Mouse (Mus musculus) neural tube, embryonic 15.5 days (tissue): ENCODE measurements around the gene Snip1. TPM values are rescaled to one million over a fixed set of nuclear protein-coding genes. Genes with fewer than 3 reads are reported as not detected.

ENCODE experiments used
- ATAC-seq: fragments of 200-750 bp; cut with Nextera tagmentation; 2 replicates; pipeline ENCODE4 v1.8.0; 2017; ENCODE audit warnings: mild to moderate bottlenecking, moderate TSS enrichment, moderate library complexity; ENCODE audit not compliant: low FRiP score
- H3K27ac ChIP-seq: fragments of 300-500 bp; sonication (generic); replicated peaks from 2 replicates; pipeline ENCODE4 v1.5.1; 2015; ENCODE audit warnings: mild to moderate bottlenecking, inconsistent platforms
- H3K27me3 ChIP-seq: fragments of 300-500 bp; sonication (generic); replicated peaks from 2 replicates; pipeline ENCODE4 v1.6.1; 2015; ENCODE audit warnings: inconsistent platforms
- H3K36me3 ChIP-seq: fragments of 300-500 bp; sonication (generic); 2 replicates; pipeline ENCODE4 v1.6.1; 2015; ENCODE audit warnings: inconsistent platforms
- H3K4me1 ChIP-seq: fragments of 300-500 bp; sonication (generic); 2 replicates; pipeline ENCODE4 v1.6.1; 2015; ENCODE audit warnings: inconsistent platforms
- H3K4me2 ChIP-seq: fragments of 300-500 bp; sonication (generic); 2 replicates; pipeline ENCODE4 v1.6.1; 2015; ENCODE audit warnings: inconsistent platforms, mild to moderate bottlenecking, moderate library complexity
- H3K4me3 ChIP-seq: fragments of 300-500 bp; sonication (generic); replicated peaks from 2 replicates; pipeline ENCODE4 v1.5.1; 2015; ENCODE audit warnings: mild to moderate bottlenecking, inconsistent platforms
- H3K9ac ChIP-seq: fragments of 300-500 bp; sonication (generic); replicated peaks from 2 replicates; pipeline ENCODE4 v1.6.1; 2015; ENCODE audit warnings: mild to moderate bottlenecking, inconsistent platforms
- H3K9me3 ChIP-seq: fragments of 300-500 bp; sonication (generic); replicated peaks from 2 replicates; pipeline ENCODE4 v1.6.1; 2016; ENCODE audit warnings: inconsistent platforms
- WGBS: fragments of 180-500 bp; shearing (Covaris S2); methylation state at CpG from one replicate; pipeline ENCODE4 v1.1.7; 2015; ENCODE audit warnings: mixed read lengths; 5-methylcytosine and 5-hydroxymethylcytosine counted together
- polyA plus RNA-seq: library from polyadenylated mRNA; unstranded; fragments of >200 nt; fragmentation: Nextera tagmentation; extraction: Ambion mirVana; gene quantifications from 2 replicates; pipeline ENCODE4 v1.2.1, GENCODE M21; 2015

Gene Snip1
- 24.1 and 24.3 TPM in 2 replicates for polyA plus RNA-seq

- ATAC-seq: peak; percentile 91
- WGBS: 1% methylated on average over 76 of the region's 78 CpGs
- H3K27ac ChIP-seq: peak within 1 kb of the TSS; percentile 66
- H3K9ac ChIP-seq: peak within 1 kb of the TSS; percentile 82
- no peaks in the 10 kb centered on the region for H3K27me3 ChIP-seq
- H3K4me3 ChIP-seq: peak within 1 kb of the TSS; percentile 86
- peak within 1 kb of the TSS; percentile 92 for H3K4me2 ChIP-seq
- peaks cover 30% of the 10 kb centered on the region for H3K36me3 ChIP-seq
- H3K4me1 ChIP-seq: peaks cover 25% of the 10 kb centered on the region
- no peaks in the 10 kb centered on the region for H3K9me3 ChIP-seq
Observed at GRCm38 (mm10) chr4:125066490-125067370, at the start of gene Snip1. TSS of gene Snip1 (plus strand) at chr4:125066672.

GRCm38 (mm10) chr4:125017431-125017830 is 49.0 kb upstream of the Snip1 start:
- Histone ChIP-seq H3K27me3 (0 out of 2 replicates have a peak, but pooled peaks cover 6% of the 10 kb centered on the region), H3K4me3 (no peak overlapping the region), H3K9me3 (no peaks in the 10 kb centered on the region), H3K4me1 (no peaks in the 10 kb centered on the region), H3K9ac (no peak overlapping the region), H3K27ac (no peak overlapping the region), H3K4me2 (no peak overlapping the region), H3K36me3 (no peaks in the 10 kb centered on the region)
- ATAC-seq: no peak
- 80% methylated on average over 11 of the region's 11 CpGs for WGBS

- Histone ChIP-seq H3K27ac (no peak overlapping the region), H3K4me2 (no peak overlapping the region), H3K36me3 (no peaks in the 10 kb centered on the region), H3K27me3 (peaks cover 14% of the 10 kb centered on the region; the same call in 1 of the 2 replicates), H3K4me1 (no peaks in the 10 kb centered on the region), H3K9ac (no peak overlapping the region), H3K4me3 (no peak overlapping the region), H3K9me3 (no peaks in the 10 kb centered on the region)
- no peak for ATAC-seq
- 32% methylated on average over 11 of the region's 11 CpGs for WGBS
Observed at GRCm38 (mm10) chr4:125020780-125021538, 45.5 kb upstream of the Snip1 start.

GRCm38 (mm10) chr4:125029891-125030614 is 36.4 kb upstream of the Snip1 start:
- H3K9me3 ChIP-seq: no peaks in the 10 kb centered on the region
- peaks cover 23% of the 10 kb centered on the region for H3K4me1 ChIP-seq
- H3K9ac ChIP-seq: peak overlapping the region; percentile 82
- WGBS: under 1% methylated on average over 50 of the region's 50 CpGs
- peak; percentile 98 for ATAC-seq
- peaks cover 13% of the 10 kb centered on the region for H3K36me3 ChIP-seq
- peak overlapping the region; percentile 96 for H3K4me3 ChIP-seq
- H3K4me2 ChIP-seq: peak overlapping the region; percentile 95
- H3K27me3 ChIP-seq: peaks cover 14% of the 10 kb centered on the region; the same call in 1 of the 2 replicates
- H3K27ac ChIP-seq: peak overlapping the region; percentile 66

GRCm38 (mm10) chr4:125034341-125034740 is 32.1 kb upstream of the Snip1 start:
- ATAC-seq: no peak
- H3K4me2 ChIP-seq: no peak overlapping the region
- no peak overlapping the region for H3K4me3 ChIP-seq
- no peak overlapping the region for H3K9ac ChIP-seq
- no peaks in the 10 kb centered on the region for H3K27me3 ChIP-seq
- peaks cover 23% of the 10 kb centered on the region for H3K4me1 ChIP-seq
- peaks cover 43% of the 10 kb centered on the region for H3K36me3 ChIP-seq
- 82% methylated on average over 4 of the region's 4 CpGs for WGBS
- H3K9me3 ChIP-seq: no peaks in the 10 kb centered on the region
- no peak overlapping the region for H3K27ac ChIP-seq

GRCm38 (mm10) chr4:125044454-125044853 is 22.0 kb upstream of the Snip1 start:
- WGBS: 92% methylated on average over 7 of the region's 7 CpGs
- ATAC-seq: no peak
- no peak overlapping the region for H3K27ac ChIP-seq
- no peaks in the 10 kb centered on the region for H3K27me3 ChIP-seq
- no peaks in the 10 kb centered on the region for H3K4me1 ChIP-seq
- H3K36me3 ChIP-seq: peaks cover 94% of the 10 kb centered on the region
- H3K9me3 ChIP-seq: no peaks in the 10 kb centered on the region
- H3K4me2 ChIP-seq: no peak overlapping the region
- no peak overlapping the region for H3K4me3 ChIP-seq
- H3K9ac ChIP-seq: no peak overlapping the region

- Histone ChIP-seq H3K4me3 (no peak overlapping the region), H3K4me2 (no peak overlapping the region), H3K36me3 (peaks cover 57% of the 10 kb centered on the region), H3K27me3 (no peaks in the 10 kb centered on the region), H3K9ac (no peak overlapping the region), H3K9me3 (no peaks in the 10 kb centered on the region), H3K4me1 (peaks cover 5% of the 10 kb centered on the region), H3K27ac (no peak overlapping the region)
- no peak for ATAC-seq
- 86% methylated on average over 9 of the region's 9 CpGs for WGBS
Observed at GRCm38 (mm10) chr4:125055385-125055784, 11.1 kb upstream of the Snip1 start.

GRCm38 (mm10) chr4:125056476-125056875 is 10.0 kb upstream of the Snip1 start:
- Histone ChIP-seq H3K4me3 (no peak overlapping the region), H3K9ac (no peak overlapping the region), H3K27me3 (no peaks in the 10 kb centered on the region), H3K4me2 (no peak overlapping the region), H3K9me3 (no peaks in the 10 kb centered on the region), H3K27ac (no peak overlapping the region), H3K36me3 (peaks cover 48% of the 10 kb centered on the region), H3K4me1 (peaks cover 5% of the 10 kb centered on the region)
- ATAC-seq: no peak
- WGBS: 94% methylated on average over 4 of the region's 4 CpGs

GRCm38 (mm10) chr4:125057273-125057672 is 9.2 kb upstream of the Snip1 start:
- Histone ChIP-seq H3K9me3 (no peaks in the 10 kb centered on the region), H3K4me2 (no peak overlapping the region), H3K27ac (0 out of 2 replicates have a peak overlapping the region, but pooled peaks have one; percentile 13), H3K4me3 (no peak overlapping the region), H3K4me1 (peaks cover 5% of the 10 kb centered on the region), H3K36me3 (peaks cover 40% of the 10 kb centered on the region), H3K27me3 (no peaks in the 10 kb centered on the region), H3K9ac (no peak overlapping the region)
- 56% methylated on average over 3 of the region's 3 CpGs for WGBS
- ATAC-seq: no peak

- Histone ChIP-seq H3K4me3 (no peak overlapping the region), H3K27ac (no peak overlapping the region), H3K27me3 (no peaks in the 10 kb centered on the region), H3K9me3 (no peaks in the 10 kb centered on the region), H3K4me2 (no peak overlapping the region), H3K36me3 (peaks cover 32% of the 10 kb centered on the region), H3K4me1 (peaks cover 5% of the 10 kb centered on the region), H3K9ac (no peak overlapping the region)
- no peak for ATAC-seq
- WGBS: 49% methylated on average over 5 of the region's 5 CpGs
Observed at GRCm38 (mm10) chr4:125058033-125058432, 8.4 kb upstream of the Snip1 start.

GRCm38 (mm10) chr4:125059025-125059424 is 7.4 kb upstream of the Snip1 start:
- H3K36me3 ChIP-seq: peaks cover 22% of the 10 kb centered on the region
- H3K27me3 ChIP-seq: no peaks in the 10 kb centered on the region
- H3K4me2 ChIP-seq: peak overlapping the region; percentile 52
- ATAC-seq: peak; percentile 79
- no peak overlapping the region for H3K9ac ChIP-seq
- peak overlapping the region; percentile 10; the same call in 1 of the 2 replicates for H3K4me3 ChIP-seq
- H3K9me3 ChIP-seq: no peaks in the 10 kb centered on the region
- WGBS: 2% methylated on average over 8 of the region's 8 CpGs
- peaks cover 5% of the 10 kb centered on the region for H3K4me1 ChIP-seq
- H3K27ac ChIP-seq: no peak overlapping the region
